Mouse (Mus musculus) lung, embryonic 14.5 days (tissue): ENCODE measurements around the gene 2210016F16Rik. TPM values are rescaled to one million over a fixed set of nuclear protein-coding genes. Genes with fewer than 3 reads are reported as not detected.

Experiments used
- ATAC-seq: fragments of 200-750 bp; cut with Nextera tagmentation; 2 replicates; pipeline ENCODE4 v1.8.0; 2017; ENCODE audit warnings: mild to moderate bottlenecking, moderate TSS enrichment, moderate library complexity; ENCODE audit not compliant: insufficient read depth
- DNase-seq: peaks from one replicate; pipeline ENCODE4 v3.0.0-alpha.2; 2015
- H3K27ac ChIP-seq: fragments of 300-500 bp; sonication (generic); 2 replicates; pipeline ENCODE4 v1.5.1; 2014; ENCODE audit warnings: low read depth, mild to moderate bottlenecking, moderate library complexity
- H3K27me3 ChIP-seq: fragments of 300-500 bp; sonication (generic); 2 replicates; pipeline ENCODE4 v1.6.1; 2014; ENCODE audit warnings: low read length, control low read depth; ENCODE audit not compliant: insufficient read depth
- H3K36me3 ChIP-seq: fragments of 300-500 bp; sonication (generic); 2 replicates; pipeline ENCODE4 v1.6.1; 2014; ENCODE audit warnings: control low read depth; ENCODE audit not compliant: insufficient read depth
- H3K4me1 ChIP-seq: fragments of 300-500 bp; sonication (generic); 2 replicates; pipeline ENCODE4 v1.6.1; 2014; ENCODE audit warnings: antibody characterized with exemption, control low read depth; ENCODE audit not compliant: insufficient read depth
- H3K4me2 ChIP-seq: fragments of 300-500 bp; sonication (generic); 2 replicates; pipeline ENCODE4 v1.6.1; 2014; ENCODE audit warnings: mild to moderate bottlenecking
- H3K4me3 ChIP-seq: fragments of 300-500 bp; sonication (generic); 2 replicates; pipeline ENCODE4 v1.5.1; 2014; ENCODE audit warnings: low read depth, low read length
- H3K9ac ChIP-seq: fragments of 300-500 bp; sonication (generic); 2 replicates; pipeline ENCODE4 v1.6.1; 2014
- H3K9me3 ChIP-seq: fragments of 300-500 bp; sonication (generic); 2 replicates; pipeline ENCODE4 v1.6.1; 2016; ENCODE audit warnings: low read depth, low read length, control low read depth
- CTCF ChIP-seq: IDR thresholded peaks from 2 replicates; pipeline ENCODE4 v1.5.1; 2016; ENCODE audit warnings: antibody characterized with exemption, low read depth
- WGBS: fragments of 180-500 bp; shearing (Covaris S2); extraction: QIAGEN DNeasy Blood & Tissue Kit; methylation state at CpG from one replicate; pipeline ENCODE4 v1.1.7; 2014; 5-methylcytosine and 5-hydroxymethylcytosine counted together
- microRNA counts: library from miRNA; unstranded; fragments of <30 nt; microRNA quantifications from one replicate; lab custom pipeline; 2016
- microRNA-seq: library from miRNA; unstranded; fragments of <30 nt; microRNA quantifications from one replicate; pipeline ENCODE4, GENCODE M21; 2016; ENCODE audit warnings: borderline number of aligned reads
- polyA plus RNA-seq: library from polyadenylated mRNA; unstranded; fragments of >200 nt; fragmentation: Nextera tagmentation; extraction: Ambion mirVana; gene quantifications from 2 replicates; pipeline ENCODE4 v1.2.1, GENCODE M21; 2014

The 2210016F16Rik gene
- polyA plus RNA-seq, 1 experiment from 2014 or later: 34.0 TPM

DNA sequence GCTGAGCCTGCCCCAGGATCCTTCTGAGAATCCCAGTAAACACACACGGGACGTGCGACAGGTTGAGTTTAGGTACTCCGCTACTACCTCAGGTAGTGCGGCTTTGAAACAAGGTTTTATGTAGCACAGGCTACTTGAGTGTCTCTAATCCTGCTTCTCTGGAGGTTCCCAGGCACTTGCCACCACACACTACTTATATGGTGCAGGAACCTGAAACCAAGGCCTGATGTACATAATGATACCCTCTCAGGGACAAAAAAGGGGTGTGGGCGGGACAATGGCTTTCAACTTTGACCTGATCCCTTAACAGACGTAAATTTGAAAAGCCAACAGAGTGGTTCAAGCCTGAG, 25.7 kb downstream of the 2210016F16Rik start:
- H3K27ac ChIP-seq: no peak overlapping the region; the same call in 1 of the 2 replicates

DNA sequence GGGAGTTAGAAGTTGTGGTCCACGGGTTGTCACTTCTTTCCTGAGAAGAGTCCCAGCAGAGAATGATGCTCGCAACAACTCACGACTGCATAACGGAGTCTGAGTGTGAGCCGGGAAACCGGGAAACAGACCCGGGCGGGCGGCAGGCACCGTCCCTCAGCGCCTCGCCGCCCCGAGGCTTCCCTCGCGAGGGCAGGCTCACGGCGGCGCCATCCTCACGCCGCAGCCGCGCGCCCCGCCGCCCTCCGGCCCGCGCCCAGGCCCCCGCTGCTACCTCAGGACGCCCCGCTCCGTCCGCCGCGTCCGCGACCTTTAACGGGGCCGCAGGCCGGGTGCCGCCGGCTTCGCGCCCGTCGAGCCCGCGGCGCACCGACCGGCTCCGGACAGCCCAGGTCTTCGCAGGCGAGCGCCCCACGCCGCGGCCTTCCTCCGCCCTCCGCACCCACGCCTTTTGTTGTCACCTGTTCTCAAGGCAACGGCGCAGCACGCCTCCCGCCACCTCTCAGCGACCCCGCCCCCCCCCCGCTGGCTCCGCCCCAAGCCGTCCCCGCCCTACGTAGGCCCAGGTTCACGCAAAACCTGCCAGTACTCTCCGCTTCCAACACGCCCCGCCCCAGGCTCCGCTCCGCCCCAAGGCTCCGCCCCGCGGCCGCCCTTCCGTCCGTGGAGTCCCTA, 26.3 kb downstream of the 2210016F16Rik start, which contains the start of gene Kif27:
TSS of gene Kif27 (minus strand) at position 494 of the 675 bp plus-strand sequence.
- Histone ChIP-seq H3K4me2 (peak within 1 kb of the TSS; percentile 94), H3K27ac (no peak within 1 kb of the TSS; the same call in 1 of the 2 replicates), H3K4me1 (no peaks in the 10 kb centered on the region), H3K27me3 (no peaks in the 10 kb centered on the region), H3K9ac (peak within 1 kb of the TSS; percentile 60), H3K4me3 (peak within 1 kb of the TSS; percentile 66), H3K36me3 (no peaks in the 10 kb centered on the region), H3K9me3 (no peaks in the 10 kb centered on the region)
- under 1% methylated on average over 72 of the region's 85 CpGs for whole genome bisulfite sequencing
- DNase-seq: peak; percentile 92
- peak; percentile 99 for ATAC-seq
- no peak for TF ChIP-seq CTCF

More for the DNA sequence above, 25.7 kb downstream of the 2210016F16Rik start:
- Histone ChIP-seq H3K4me2 (peak overlapping the region; percentile 94), H3K4me3 (peak overlapping the region; percentile 66), H3K9me3 (no peaks in the 10 kb centered on the region), H3K36me3 (no peaks in the 10 kb centered on the region), H3K9ac (peak overlapping the region; percentile 13), H3K4me1 (no peaks in the 10 kb centered on the region), H3K27me3 (no peaks in the 10 kb centered on the region)
- DNase-seq: no peak
- TF ChIP-seq CTCF: no peak
- ATAC-seq: peak; percentile 76
- WGBS: 4% methylated on average over 7 of the region's 7 CpGs

DNA sequence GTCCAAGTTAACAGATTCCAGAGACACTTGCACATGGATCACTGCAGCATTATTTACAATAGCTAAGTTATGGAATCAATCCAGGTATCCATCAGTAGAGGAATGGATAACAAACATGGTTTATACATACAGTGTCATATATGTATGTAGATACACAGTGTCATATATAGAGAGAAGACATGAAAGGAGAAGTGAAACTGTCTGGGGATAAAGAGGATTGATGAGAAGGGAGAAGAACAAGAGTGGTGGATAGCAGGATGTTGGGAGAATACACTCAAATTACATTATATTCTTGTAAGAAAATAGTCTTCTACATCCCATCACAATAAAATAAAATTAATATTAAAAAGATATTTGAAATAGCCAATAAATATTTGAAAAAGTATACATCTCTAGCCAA, 32.0 kb downstream of the 2210016F16Rik start:
- Histone ChIP-seq H3K4me2 (no peak overlapping the region), H3K4me1 (no peaks in the 10 kb centered on the region), H3K36me3 (no peaks in the 10 kb centered on the region), H3K27ac (no peak overlapping the region), H3K9me3 (no peaks in the 10 kb centered on the region), H3K4me3 (no peak overlapping the region), H3K27me3 (no peaks in the 10 kb centered on the region), H3K9ac (no peak overlapping the region)
- DNase-seq (no peak), ATAC-seq (no peak)
- no peak for TF ChIP-seq CTCF

DNA sequence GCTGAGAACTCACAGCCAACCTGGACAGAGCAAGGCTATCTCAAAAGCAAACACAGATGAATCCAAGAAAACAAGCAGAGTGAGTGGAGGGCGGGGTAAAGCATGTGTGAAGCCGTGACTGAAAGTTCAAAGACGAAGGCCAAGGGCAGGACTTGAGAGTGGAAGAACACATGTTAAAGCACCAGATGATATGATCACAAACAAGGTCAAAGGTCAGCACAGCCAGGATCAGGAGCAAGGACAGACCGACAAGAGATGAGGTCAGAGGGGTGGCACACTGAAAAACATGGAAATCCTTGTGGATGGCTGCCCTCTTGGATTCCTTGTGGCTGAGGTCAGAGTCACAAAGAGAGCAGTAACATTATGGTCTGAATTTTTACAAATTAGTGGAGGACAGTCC, 34.4 kb downstream of the 2210016F16Rik start:
- no peak overlapping the region for H3K27ac ChIP-seq
- DNase-seq: no peak
- no peak for ATAC-seq
- 31% methylated on average over 4 of the region's 4 CpGs for WGBS
- TF ChIP-seq CTCF: no peak
- H3K4me2 ChIP-seq: no peak overlapping the region
- H3K36me3 ChIP-seq: no peaks in the 10 kb centered on the region
- no peak overlapping the region for H3K9ac ChIP-seq
- no peak overlapping the region for H3K4me3 ChIP-seq
- H3K9me3 ChIP-seq: no peaks in the 10 kb centered on the region
- H3K4me1 ChIP-seq: no peaks in the 10 kb centered on the region
- H3K27me3 ChIP-seq: no peaks in the 10 kb centered on the region

DNA sequence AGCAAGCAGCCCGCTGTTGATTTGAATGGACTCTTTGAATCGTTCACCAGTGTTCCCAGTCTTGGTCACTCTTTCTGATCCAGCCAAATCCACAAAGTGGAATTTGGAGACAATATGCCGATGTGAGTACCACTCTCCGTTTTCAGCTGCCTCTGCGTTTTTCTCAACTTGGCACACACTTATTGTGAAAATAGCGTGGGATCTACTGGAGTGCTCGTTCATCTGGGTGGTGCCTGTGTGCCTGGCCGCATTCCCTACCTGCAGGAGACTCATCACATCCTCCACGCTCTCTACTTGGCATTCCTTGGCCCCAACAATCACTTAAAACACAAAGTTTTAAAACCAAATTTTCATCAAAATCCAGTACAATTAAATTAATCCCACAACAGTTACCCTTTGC, 40.5 kb downstream of the 2210016F16Rik start:
- no peak for ATAC-seq
- 78% methylated on average over 9 of the region's 9 CpGs for WGBS

DNA sequence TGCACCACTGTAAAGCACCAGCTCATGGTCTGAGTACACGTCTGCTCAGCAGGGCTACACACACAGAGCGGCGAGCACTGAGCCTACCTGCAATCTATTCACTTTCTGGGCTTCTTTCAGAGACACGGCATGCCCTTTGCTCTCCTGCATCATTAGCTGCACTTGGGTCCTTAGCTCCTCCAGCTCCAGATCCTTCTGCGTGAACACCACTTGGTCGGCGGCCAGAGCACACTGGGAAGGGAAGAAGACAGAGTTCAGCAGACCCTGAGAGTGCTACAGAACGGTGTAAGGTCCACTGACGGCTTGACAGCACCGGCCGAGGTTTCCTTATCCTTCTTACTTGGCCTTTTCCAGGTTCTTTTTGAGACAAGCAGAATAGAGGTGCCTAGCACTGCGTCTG, 47.6 kb downstream of the 2210016F16Rik start:
- no peaks in the 10 kb centered on the region for H3K27me3 ChIP-seq
- no peak for ATAC-seq
- no peak for TF ChIP-seq CTCF
- no peak overlapping the region for H3K9ac ChIP-seq
- H3K27ac ChIP-seq: no peak overlapping the region
- H3K4me3 ChIP-seq: no peak overlapping the region
- H3K36me3 ChIP-seq: no peaks in the 10 kb centered on the region
- no peaks in the 10 kb centered on the region for H3K9me3 ChIP-seq
- H3K4me2 ChIP-seq: no peak overlapping the region
- DNase-seq: no peak
- 72% methylated on average over 12 of the region's 12 CpGs for WGBS
- H3K4me1 ChIP-seq: no peaks in the 10 kb centered on the region

More for the DNA sequence above, 40.5 kb downstream of the 2210016F16Rik start:
- no peaks in the 10 kb centered on the region for H3K4me1 ChIP-seq
- H3K36me3 ChIP-seq: no peaks in the 10 kb centered on the region
- H3K4me3 ChIP-seq: no peak overlapping the region
- no peak overlapping the region for H3K4me2 ChIP-seq
- DNase-seq: no peak
- H3K27ac ChIP-seq: no peak overlapping the region
- TF ChIP-seq CTCF: no peak
- no peak overlapping the region for H3K9ac ChIP-seq
- H3K27me3 ChIP-seq: no peaks in the 10 kb centered on the region
- no peaks in the 10 kb centered on the region for H3K9me3 ChIP-seq

DNA sequence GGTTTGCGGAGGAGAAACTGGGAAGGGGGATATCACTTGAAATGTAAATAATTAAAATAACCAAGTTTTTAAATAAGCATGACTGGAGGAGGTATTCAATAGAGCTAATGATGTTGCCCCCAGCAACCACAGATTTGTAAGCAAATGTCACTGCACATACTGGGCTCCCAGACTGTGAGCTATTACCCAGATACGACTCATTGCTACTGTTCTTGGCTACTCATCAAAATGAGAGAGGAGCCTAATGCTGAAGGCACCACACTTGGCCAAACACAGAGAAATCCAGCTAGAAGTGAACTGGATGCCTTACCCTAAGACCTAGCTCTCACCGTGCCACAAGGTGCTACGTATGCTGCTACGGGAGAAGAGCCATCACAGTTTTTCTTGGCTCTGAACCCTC, 50.9 kb downstream of the 2210016F16Rik start:
- no peaks in the 10 kb centered on the region for H3K27me3 ChIP-seq
- no peaks in the 10 kb centered on the region for H3K36me3 ChIP-seq
- no peak overlapping the region for H3K4me3 ChIP-seq
- no peaks in the 10 kb centered on the region for H3K9me3 ChIP-seq
- no peak overlapping the region for H3K9ac ChIP-seq
- no peak for ATAC-seq
- DNase-seq: no peak
- H3K4me1 ChIP-seq: no peaks in the 10 kb centered on the region
- H3K4me2 ChIP-seq: no peak overlapping the region
- WGBS: 90% methylated on average over 5 of the region's 5 CpGs
- no peak for TF ChIP-seq CTCF
- no peak overlapping the region for H3K27ac ChIP-seq

MicroRNA genes within 50 kb of the gene (microRNA counts, 519-probe panel; counts per million panel counts)
- microRNA mmu-miR-7a (lab: Ali Mortazavi, UCI): 3,389 counts per million, percentile 68 among the panel's probes with 10 or more counts

Small RNA genes within 50 kb of the gene (microRNA-seq; reads per million reads assigned to microRNA genes)
- 124 reads per million, percentile 52 among the genes with 10 or more reads in this experiment for gene Mir7-1

Other genes starting within 250 kb of the 2210016F16Rik start
- gene Idnk, start 227.6 kb downstream of the 2210016F16Rik start, polyA plus RNA-seq: 29.7 and 30.9 TPM in 2 replicates
- 98.6 and 107 TPM in 2 replicates for gene Ubqln1, start 169.6 kb downstream of the 2210016F16Rik start, polyA plus RNA-seq
- 19.2 and 22.2 TPM in 2 replicates for gene Gkap1, start 109.5 kb downstream of the 2210016F16Rik start, polyA plus RNA-seq
- gene Kif27, start 26.1 kb downstream of the 2210016F16Rik start, polyA plus RNA-seq: 0.61 and 0.82 TPM in 2 replicates
- 25.7 and 28.8 TPM in 2 replicates for gene Rmi1, start 17.0 kb upstream of the 2210016F16Rik start, polyA plus RNA-seq
- gene Hnrnpk, start 18.1 kb upstream of the 2210016F16Rik start, polyA plus RNA-seq: 1,795 and 1,797 TPM in 2 replicates
- 0.08 TPM in 1 of 2 replicates, not detected in the other for gene Slc28a3, start 225.7 kb upstream of the 2210016F16Rik start, polyA plus RNA-seq